Mouse (Mus musculus): ENCODE data around the gene Slc1a7. TPM values are rescaled to one million over a fixed set of nuclear protein-coding genes. Genes with fewer than 3 reads are reported as not detected.

Slc1a7 gene
- polyA plus RNA-seq, 1 experiment from 2014 or later, result not detected

DNA sequence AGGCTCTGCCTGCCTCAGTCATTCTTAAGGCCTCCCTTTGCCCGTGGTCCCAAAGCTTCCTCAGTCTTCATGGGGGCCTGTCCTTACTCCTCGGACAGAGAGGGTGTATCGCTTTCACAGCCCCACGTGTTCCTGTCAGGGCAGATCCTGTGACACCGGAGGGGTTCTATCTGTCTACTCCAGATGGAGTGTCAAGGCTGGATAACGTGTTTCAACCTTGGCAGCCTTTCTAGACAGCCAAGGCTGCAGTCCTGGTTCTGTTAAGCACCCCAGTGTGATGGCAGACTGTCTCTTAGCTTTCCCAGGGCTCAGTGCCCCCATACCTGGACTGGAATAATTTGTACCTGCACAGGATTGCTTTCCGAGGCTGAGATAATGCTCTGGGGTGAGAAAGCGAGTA lies 40.4 kb downstream of the Slc1a7 start:
- ATAC-seq (replicated peaks; ENCODE audit: low FRiP score), result peak; percentile 74
- no peak overlapping the region for H3K9ac ChIP-seq (ENCODE audit: low read depth, low read length)
- H3K27ac ChIP-seq (ENCODE audit: low read depth, low read length), result no peak overlapping the region
- 56% methylated on average over 8 of the region's 8 CpGs for WGBS
- no peaks in the 10 kb centered on the region for H3K36me3 ChIP-seq (ENCODE audit: control insufficient read depth, insufficient read depth, low read length)
- no peak for DNase-seq (ENCODE audit: low spot score)
- H3K4me2 ChIP-seq, result no peak overlapping the region
- no peaks in the 10 kb centered on the region for H3K27me3 ChIP-seq (replicated peaks; ENCODE audit: control insufficient read depth, insufficient read depth, low read length)
- H3K4me1 ChIP-seq (replicated peaks; ENCODE audit: control insufficient read depth, insufficient read depth, low read length), result no peaks in the 10 kb centered on the region
- H3K4me3 ChIP-seq (ENCODE audit: low read depth, low read length), result no peak overlapping the region
- no peaks in the 10 kb centered on the region for H3K9me3 ChIP-seq (ENCODE audit: control insufficient read depth, low read length)

DNA sequence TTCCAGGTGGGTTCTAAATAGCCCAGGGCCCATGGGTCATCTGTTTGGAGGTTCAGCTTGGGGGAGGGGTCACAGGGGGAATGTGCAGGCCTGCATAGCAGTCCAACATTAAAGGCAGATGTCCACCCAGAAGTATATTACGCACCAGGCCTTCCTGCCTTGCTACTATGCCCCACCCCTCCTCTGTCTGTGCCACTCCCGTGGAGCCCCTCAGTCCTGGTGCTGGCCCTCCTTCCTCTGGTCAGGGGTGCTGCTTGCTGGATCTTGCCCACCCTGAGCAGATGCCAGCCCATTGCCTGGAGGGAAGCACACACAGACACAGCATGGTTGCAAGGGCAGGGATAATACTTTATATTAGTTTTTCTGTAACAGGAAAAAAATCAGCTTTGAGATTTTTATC lies 46.3 kb downstream of the Slc1a7 start:
- WGBS, result 70% methylated on average over 2 of the region's 2 CpGs
- H3K4me3 ChIP-seq (ENCODE audit: low read depth, low read length), result no peak overlapping the region

DNA sequence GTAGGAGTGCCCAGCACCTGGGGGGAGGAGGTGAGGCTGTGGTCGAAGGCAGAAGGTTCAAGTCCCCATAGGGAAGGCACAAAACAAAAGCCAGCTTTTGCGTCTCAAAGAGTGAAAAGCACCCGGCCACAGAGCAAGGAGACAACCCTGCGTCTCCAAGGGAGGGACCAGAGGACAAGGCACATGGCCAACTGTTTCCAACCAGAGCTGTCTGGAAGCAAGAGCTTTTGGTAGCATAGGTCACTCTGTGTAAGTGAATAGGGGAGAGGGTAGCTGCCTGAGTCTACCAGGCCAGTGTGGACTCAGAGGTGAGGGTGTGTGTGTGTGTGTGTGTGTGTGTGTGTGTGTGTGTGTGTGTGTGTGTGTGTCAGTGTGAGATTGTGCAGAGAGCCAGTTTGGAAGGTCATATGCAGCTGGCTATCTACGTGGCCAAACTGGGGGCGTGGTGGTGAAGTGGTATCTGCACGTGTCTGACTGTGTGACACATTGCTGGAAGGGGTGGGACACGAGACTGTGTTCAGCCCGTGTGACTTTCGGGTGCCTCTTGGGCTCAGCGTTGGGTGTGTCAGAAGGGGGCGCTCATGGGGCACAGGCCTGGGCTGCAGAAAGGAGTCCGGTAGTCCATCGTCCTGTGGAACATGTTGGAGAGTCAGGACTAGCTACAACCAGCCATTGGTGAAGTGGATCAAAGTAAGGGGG lies 47.1 kb downstream of the Slc1a7 start:
- Histone ChIP-seq H3K9me3 (ENCODE audit: control insufficient read depth, low read length) (no peaks in the 10 kb centered on the region), H3K9ac (ENCODE audit: low read depth, low read length) (no peak overlapping the region), H3K27me3 (replicated peaks; ENCODE audit: control insufficient read depth, insufficient read depth, low read length) (no peaks in the 10 kb centered on the region; the same call in 1 of the 2 replicates), H3K4me2 (no peak overlapping the region), H3K4me3 (ENCODE audit: low read depth, low read length) (no peak overlapping the region), H3K27ac (ENCODE audit: low read depth, low read length) (no peak overlapping the region), H3K4me1 (replicated peaks; ENCODE audit: control insufficient read depth, insufficient read depth, low read length) (no peaks in the 10 kb centered on the region), H3K36me3 (ENCODE audit: control insufficient read depth, insufficient read depth, low read length) (no peaks in the 10 kb centered on the region)
- 57% methylated on average over 14 of the region's 14 CpGs for WGBS
- DNase-seq (ENCODE audit: low spot score) (no peak), ATAC-seq (replicated peaks; ENCODE audit: low FRiP score) (peak; percentile 72)

More for the DNA sequence above, 46.3 kb downstream of the Slc1a7 start:
- no peaks in the 10 kb centered on the region for H3K36me3 ChIP-seq (ENCODE audit: control insufficient read depth, insufficient read depth, low read length)
- no peaks in the 10 kb centered on the region for H3K4me1 ChIP-seq (replicated peaks; ENCODE audit: control insufficient read depth, insufficient read depth, low read length)
- no peaks in the 10 kb centered on the region; the same call in 1 of the 2 replicates for H3K27me3 ChIP-seq (replicated peaks; ENCODE audit: control insufficient read depth, insufficient read depth, low read length)
- no peak for ATAC-seq (replicated peaks; ENCODE audit: low FRiP score)
- no peak for DNase-seq (ENCODE audit: low spot score)
- H3K9me3 ChIP-seq (ENCODE audit: control insufficient read depth, low read length), result no peaks in the 10 kb centered on the region
- H3K27ac ChIP-seq (ENCODE audit: low read depth, low read length), result no peak overlapping the region
- H3K4me2 ChIP-seq, result no peak overlapping the region
- no peak overlapping the region for H3K9ac ChIP-seq (ENCODE audit: low read depth, low read length)

DNA sequence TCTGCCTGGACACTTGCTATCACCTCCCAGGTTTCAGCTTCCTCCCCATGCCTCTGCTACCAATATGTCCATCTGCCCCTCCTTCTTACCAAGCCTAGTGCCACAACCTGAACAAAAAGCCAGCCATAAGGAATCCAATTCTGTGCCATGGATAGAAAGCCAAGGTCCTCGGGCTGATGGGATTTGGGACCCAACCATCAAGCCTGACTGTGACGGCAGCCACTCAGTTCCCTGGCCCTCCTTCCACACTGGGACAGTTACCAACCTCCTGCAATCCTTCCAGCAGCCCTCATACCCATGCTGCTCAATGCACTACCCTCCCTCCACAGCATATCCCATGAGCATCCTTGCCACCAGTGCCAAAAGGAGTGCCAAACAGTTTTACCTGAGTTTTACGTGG lies 48.2 kb downstream of the Slc1a7 start:
- H3K9ac ChIP-seq (ENCODE audit: low read depth, low read length), result no peak overlapping the region
- H3K4me1 ChIP-seq (replicated peaks; ENCODE audit: control insufficient read depth, insufficient read depth, low read length), result no peaks in the 10 kb centered on the region
- no peak for DNase-seq (ENCODE audit: low spot score)
- no peak for ATAC-seq (replicated peaks; ENCODE audit: low FRiP score)
- H3K9me3 ChIP-seq (ENCODE audit: control insufficient read depth, low read length), result no peaks in the 10 kb centered on the region
- WGBS, result 82% methylated on average over 3 of the region's 3 CpGs
- H3K27me3 ChIP-seq (replicated peaks; ENCODE audit: control insufficient read depth, insufficient read depth, low read length), result no peaks in the 10 kb centered on the region; the same call in 1 of the 2 replicates
- H3K4me3 ChIP-seq (ENCODE audit: low read depth, low read length), result no peak overlapping the region
- H3K36me3 ChIP-seq (ENCODE audit: control insufficient read depth, insufficient read depth, low read length), result no peaks in the 10 kb centered on the region
- H3K4me2 ChIP-seq, result no peak overlapping the region
- no peak overlapping the region for H3K27ac ChIP-seq (ENCODE audit: low read depth, low read length)

DNA sequence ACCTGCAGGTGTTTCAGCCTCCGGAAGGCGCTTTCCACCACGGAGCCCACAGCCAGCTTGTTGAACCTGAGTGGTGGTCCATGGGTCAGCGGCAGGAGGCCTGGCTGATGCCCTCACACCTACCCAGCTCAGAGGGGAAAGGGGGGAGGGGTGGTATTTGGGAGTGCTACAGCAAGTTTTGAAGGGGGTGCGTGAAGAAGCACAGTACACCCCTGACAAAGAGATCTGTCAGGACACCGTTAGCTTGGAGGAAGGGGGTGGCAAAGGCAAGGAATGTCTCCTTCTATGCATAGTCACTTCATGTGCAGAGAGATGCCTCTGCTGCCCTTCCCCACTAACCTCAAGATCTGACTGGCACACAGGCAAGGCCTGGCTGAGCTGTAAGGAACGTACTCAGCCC lies 49.7 kb downstream of the Slc1a7 start:
- H3K27me3 ChIP-seq (replicated peaks; ENCODE audit: control insufficient read depth, insufficient read depth, low read length), result no peaks in the 10 kb centered on the region; the same call in 1 of the 2 replicates
- H3K4me2 ChIP-seq, result no peak overlapping the region
- no peaks in the 10 kb centered on the region for H3K9me3 ChIP-seq (ENCODE audit: control insufficient read depth, low read length)
- H3K9ac ChIP-seq (ENCODE audit: low read depth, low read length), result no peak overlapping the region
- no peak overlapping the region for H3K27ac ChIP-seq (ENCODE audit: low read depth, low read length)
- 71% methylated on average over 7 of the region's 7 CpGs for WGBS
- no peak for ATAC-seq (replicated peaks; ENCODE audit: low FRiP score)
- no peak overlapping the region for H3K4me3 ChIP-seq (ENCODE audit: low read depth, low read length)
- no peaks in the 10 kb centered on the region for H3K36me3 ChIP-seq (ENCODE audit: control insufficient read depth, insufficient read depth, low read length)
- H3K4me1 ChIP-seq (replicated peaks; ENCODE audit: control insufficient read depth, insufficient read depth, low read length), result no peaks in the 10 kb centered on the region
- DNase-seq (ENCODE audit: low spot score), result no peak

DNA sequence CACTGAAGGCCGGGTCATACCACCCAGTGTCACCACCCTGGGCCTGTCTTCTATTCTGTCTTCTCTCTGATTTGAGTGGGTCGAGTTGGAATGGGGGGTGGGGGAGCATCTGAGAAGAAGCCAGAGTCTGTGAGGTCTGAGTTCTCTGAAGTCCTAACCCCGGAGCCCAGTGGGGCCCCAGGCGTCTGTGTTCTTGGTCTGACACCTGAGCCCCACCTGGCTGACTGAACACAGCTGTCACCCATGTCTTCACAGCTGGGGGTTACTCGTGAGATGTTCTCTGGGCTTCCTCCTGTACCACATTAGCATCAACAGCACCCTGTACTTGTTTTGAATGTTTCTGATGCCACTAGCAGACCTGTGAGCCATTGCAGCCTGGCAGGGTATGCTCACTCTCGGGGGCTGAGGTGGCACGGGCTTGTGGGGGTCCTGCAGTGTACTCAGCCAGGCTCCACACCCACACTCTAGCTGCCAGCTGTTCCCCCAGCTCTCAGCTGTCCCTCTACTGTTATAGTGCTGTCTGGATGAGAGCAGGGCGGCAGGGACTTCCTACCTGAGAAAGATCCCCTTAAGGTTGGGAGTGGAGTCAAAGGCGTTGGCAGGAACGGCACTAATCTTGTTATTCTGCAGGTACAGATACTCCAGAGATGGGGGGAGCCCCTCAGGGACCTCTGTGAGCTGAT lies 50.2 kb downstream of the Slc1a7 start:
- ATAC-seq (replicated peaks; ENCODE audit: low FRiP score) (no peak), DNase-seq (ENCODE audit: low spot score) (no peak)
- Histone ChIP-seq H3K4me1 (replicated peaks; ENCODE audit: control insufficient read depth, insufficient read depth, low read length) (no peaks in the 10 kb centered on the region), H3K9me3 (ENCODE audit: control insufficient read depth, low read length) (no peaks in the 10 kb centered on the region), H3K4me2 (no peak overlapping the region), H3K36me3 (ENCODE audit: control insufficient read depth, insufficient read depth, low read length) (no peaks in the 10 kb centered on the region), H3K4me3 (ENCODE audit: low read depth, low read length) (no peak overlapping the region), H3K9ac (ENCODE audit: low read depth, low read length) (no peak overlapping the region), H3K27ac (ENCODE audit: low read depth, low read length) (no peak overlapping the region), H3K27me3 (replicated peaks; ENCODE audit: control insufficient read depth, insufficient read depth, low read length) (no peaks in the 10 kb centered on the region; the same call in 1 of the 2 replicates)
- WGBS, result 49% methylated on average over 10 of the region's 10 CpGs

DNA sequence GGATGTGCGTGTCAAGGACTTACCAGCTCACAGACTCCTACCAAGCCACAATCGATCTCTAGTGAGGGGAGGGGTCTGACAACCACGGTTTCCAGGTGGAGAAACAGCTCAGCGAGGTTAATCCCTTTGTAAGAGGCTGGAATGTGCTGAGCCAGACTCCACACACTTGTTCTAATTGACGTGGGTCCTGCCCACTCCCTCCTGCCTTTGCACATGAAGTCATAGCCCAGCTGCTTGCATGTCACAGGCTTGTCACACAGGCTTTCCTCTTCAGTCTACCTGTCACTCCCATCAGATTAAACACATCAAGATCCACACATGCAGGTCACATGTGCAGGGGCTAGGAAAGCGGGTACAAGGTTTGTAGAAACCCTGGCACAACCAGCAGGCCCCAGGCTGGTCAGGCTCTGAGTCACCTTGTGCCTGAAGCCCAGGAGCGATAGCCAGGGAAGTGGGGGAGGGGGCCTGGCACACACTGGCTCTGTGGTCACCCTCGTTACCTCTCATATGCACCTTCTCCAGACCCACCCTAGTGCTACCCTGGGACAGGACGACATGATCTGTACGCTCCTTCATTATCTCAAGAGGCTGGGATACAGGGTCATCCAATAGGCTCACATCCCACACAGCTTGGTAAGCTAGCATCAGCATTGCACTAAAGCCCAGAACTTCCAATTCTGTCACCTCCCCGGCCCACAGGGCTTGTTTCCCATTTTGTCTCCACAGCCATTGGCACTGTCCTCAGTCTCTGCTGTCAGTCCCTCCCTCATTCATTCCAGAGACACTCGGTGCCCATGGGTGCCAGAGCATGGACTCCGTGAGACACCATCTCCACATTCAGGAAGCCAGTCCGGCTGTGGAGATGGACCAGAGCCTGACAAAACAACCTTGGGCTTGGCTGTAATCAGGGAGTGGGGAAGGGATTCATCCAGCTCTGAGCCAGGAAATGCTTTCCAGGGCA lies 51.1 kb downstream of the Slc1a7 start:
- Histone ChIP-seq H3K4me3 (ENCODE audit: low read depth, low read length) (no peak overlapping the region), H3K9ac (ENCODE audit: low read depth, low read length) (no peak overlapping the region), H3K4me1 (replicated peaks; ENCODE audit: control insufficient read depth, insufficient read depth, low read length) (no peaks in the 10 kb centered on the region), H3K9me3 (ENCODE audit: control insufficient read depth, low read length) (no peaks in the 10 kb centered on the region), H3K27me3 (replicated peaks; ENCODE audit: control insufficient read depth, insufficient read depth, low read length) (no peaks in the 10 kb centered on the region; the same call in 1 of the 2 replicates), H3K36me3 (ENCODE audit: control insufficient read depth, insufficient read depth, low read length) (no peaks in the 10 kb centered on the region), H3K4me2 (no peak overlapping the region), H3K27ac (ENCODE audit: low read depth, low read length) (no peak overlapping the region)
- DNase-seq (ENCODE audit: low spot score), result no peak
- 54% methylated on average over 14 of the region's 14 CpGs for WGBS
- no peak for ATAC-seq (replicated peaks; ENCODE audit: low FRiP score)

DNA sequence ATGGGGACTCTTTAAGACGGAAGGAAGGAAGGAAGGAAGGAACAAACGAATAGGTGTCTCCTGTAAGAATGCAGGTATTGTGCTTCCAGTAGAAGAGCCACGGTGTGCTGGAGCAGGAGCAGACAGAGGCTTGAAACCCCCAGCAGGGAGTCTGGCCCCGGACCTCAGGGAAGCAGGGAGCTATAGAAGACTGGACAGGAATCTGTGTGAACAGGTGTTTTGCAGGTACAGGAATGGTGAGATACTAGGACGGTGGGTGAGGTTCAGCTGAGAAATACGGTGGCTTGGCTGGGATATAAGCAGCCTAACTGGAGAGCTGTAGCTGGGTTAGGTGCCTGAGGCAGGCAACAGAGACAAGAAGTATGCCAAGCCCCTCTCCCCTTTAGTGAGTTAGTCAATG lies 52.0 kb downstream of the Slc1a7 start:
- DNase-seq (ENCODE audit: low spot score) (no peak), ATAC-seq (replicated peaks; ENCODE audit: low FRiP score) (no peak)
- Histone ChIP-seq H3K27me3 (replicated peaks; ENCODE audit: control insufficient read depth, insufficient read depth, low read length) (no peaks in the 10 kb centered on the region; the same call in 1 of the 2 replicates), H3K9ac (ENCODE audit: low read depth, low read length) (no peak overlapping the region), H3K4me2 (no peak overlapping the region), H3K36me3 (ENCODE audit: control insufficient read depth, insufficient read depth, low read length) (no peaks in the 10 kb centered on the region), H3K4me3 (ENCODE audit: low read depth, low read length) (no peak overlapping the region), H3K4me1 (replicated peaks; ENCODE audit: control insufficient read depth, insufficient read depth, low read length) (no peaks in the 10 kb centered on the region), H3K27ac (ENCODE audit: low read depth, low read length) (no peak overlapping the region), H3K9me3 (ENCODE audit: control insufficient read depth, low read length) (no peaks in the 10 kb centered on the region)
- WGBS, result 81% methylated on average over 6 of the region's 6 CpGs
